Mouse (Mus musculus) heart, postnatal 25 days (tissue): ENCODE data around the gene Atxn7l2. TPM values are rescaled to one million over a fixed set of nuclear protein-coding genes. Genes with fewer than 3 reads are reported as not detected.
A peak's percentile ranks its signal among the peaks of the same experiment; 100 is the strongest.

ENCODE experiments used
- DNase-seq: peaks from one replicate; pipeline ENCODE4 v3.0.0; 2022; ENCODE audit warnings: low spot score
- intact Hi-C: fragments of 180-260 bp; cut with DNase I; formaldehyde crosslinking; loops from one replicate; pipeline ENCODE4 v1.15.1; 2025
- total RNA-seq, 2 experiments: library from RNA; stranded (reverse); gene quantifications; 2 replicates each; pipeline ENCODE4 v1.2.3; 2021

The Atxn7l2 gene
- total RNA-seq, 2 experiments from 2014 or later: 2.4 to 3.3 TPM

GRCm38 (mm10) chr3:108186098-108187047 is 24.4 kb downstream of the Atxn7l2 start, which contains the start of gene Amigo1:
Gene Amigo1, plus strand, starts transcription at chr3:108186335.
- no peak for DNase-seq
- intact Hi-C loops: loop anchor here (1.0 kb wide), 1 partner anchor 23 kb away; no protein-coding TSS in a partner anchor

- no peak for DNase-seq
- intact Hi-C loops: loop anchor here (1.0 kb wide), 1 partner anchor 24 kb away; no protein-coding TSS in a partner anchor
Measured at GRCm38 (mm10) chr3:108185460-108186097, 25.2 kb downstream of the Atxn7l2 start.

- intact Hi-C loops: no loop called here
- DNase-seq: no peak
Measured at GRCm38 (mm10) chr3:108184742-108185141, 26.0 kb downstream of the Atxn7l2 start.

GRCm38 (mm10) chr3:108180514-108180913 is 30.2 kb downstream of the Atxn7l2 start:
- intact Hi-C loops: no loop called here
- no peak for DNase-seq

- no peak for DNase-seq
- intact Hi-C loops: no loop called here
Measured at GRCm38 (mm10) chr3:108178756-108179715, 31.7 kb downstream of the Atxn7l2 start.

- no peak for DNase-seq
- intact Hi-C loops: no loop called here
Measured at GRCm38 (mm10) chr3:108174672-108175531, 35.8 kb downstream of the Atxn7l2 start.

- intact Hi-C loops: loop anchor here (5.0 kb wide), 1 partner anchor 88 kb away; the partner anchor contains the start of gene Psma5
- DNase-seq: no peak
Measured at GRCm38 (mm10) chr3:108169199-108169598, 41.5 kb downstream of the Atxn7l2 start.

- intact Hi-C loops: loop anchor here (5.0 kb wide), 1 partner anchor 90 kb away; the partner anchor contains the start of gene Psma5
- DNase-seq: no peak
Measured at GRCm38 (mm10) chr3:108167499-108167898, 43.2 kb downstream of the Atxn7l2 start.

- intact Hi-C loops: loop anchor here (5.0 kb wide), 1 partner anchor 91 kb away; the partner anchor contains the start of gene Psma5
- DNase-seq: no peak
Measured at GRCm38 (mm10) chr3:108166486-108167211, 44.1 kb downstream of the Atxn7l2 start.

- intact Hi-C loops: loop anchor here (5.0 kb wide), 1 partner anchor 92 kb away; the partner anchor contains the start of gene Psma5
- DNase-seq: no peak
Measured at GRCm38 (mm10) chr3:108165532-108166315, 45.0 kb downstream of the Atxn7l2 start.

GRCm38 (mm10) chr3:108164807-108165206 is 45.9 kb downstream of the Atxn7l2 start:
- intact Hi-C loops: loop anchor here (1.0 to 5.0 kb wide), 3 partner anchors 39 to 222 kb away; partner anchors contain the start of gene Psma5
- peak; percentile 60 for DNase-seq

- intact Hi-C loops: loop anchor here (1.0 to 5.0 kb wide), 2 partner anchors 40 to 223 kb away; no protein-coding TSS in a partner anchor
- DNase-seq: no peak
Measured at GRCm38 (mm10) chr3:108164091-108164490, 46.6 kb downstream of the Atxn7l2 start.

- no peak for DNase-seq
- intact Hi-C loops: no loop called here
Measured at GRCm38 (mm10) chr3:108158383-108159037, 52.2 kb downstream of the Atxn7l2 start.

- intact Hi-C loops: no loop called here
- no peak for DNase-seq
Measured at GRCm38 (mm10) chr3:108154656-108155055, 56.1 kb downstream of the Atxn7l2 start, which contains the start of gene Gpr61. Gene Gpr61, minus strand, starts transcription at chr3:108154882.

GRCm38 (mm10) chr3:108152290-108152689 is 58.4 kb downstream of the Atxn7l2 start:
- intact Hi-C loops: no loop called here

More at GRCm38 (mm10) chr3:108152290-108152689, 58.4 kb downstream of the Atxn7l2 start:
- DNase-seq: no peak
